Mouse (Mus musculus): ENCODE results near the gene Tbc1d5. TPM values are rescaled to one million over a fixed set of nuclear protein-coding genes. Genes with fewer than 3 reads are reported as not detected.

Tbc1d5 gene
- polyA plus RNA-seq, 1 experiment = 6.7 TPM

- H3K4me3 ChIP-seq (ENCODE audit: insufficient read depth, poor library complexity, severe bottlenecking) = no peak overlapping the region
- no peaks in the 10 kb centered on the region for H3K79me3 ChIP-seq (ENCODE audit: low read depth)
- H3K79me2 ChIP-seq (ENCODE audit: control insufficient read depth, insufficient read depth) = no peaks in the 10 kb centered on the region
- H3ac ChIP-seq (ENCODE audit: control insufficient read depth, insufficient read length, low read depth) = no peak overlapping the region
- no peaks in the 10 kb centered on the region for H3K36me3 ChIP-seq (ENCODE audit: control insufficient read depth, insufficient read depth)
- no peaks in the 10 kb centered on the region for H3K27me3 ChIP-seq (ENCODE audit: control insufficient read depth, insufficient read depth, insufficient read length)
- TF ChIP-seq MAX (IDR thresholded peaks at IDR 0.05) = no peak
- no peak for TF ChIP-seq MYOD1 (IDR thresholded peaks at IDR 0.05; ENCODE audit: control insufficient read depth, insufficient read length, low read depth)
- no peak for TF ChIP-seq USF1 (IDR thresholded peaks at IDR 0.05; ENCODE audit: low read depth)
- TF ChIP-seq CEBPB (IDR thresholded peaks at IDR 0.05; ENCODE audit: low read depth) = no peak
- TF ChIP-seq CTCF (IDR thresholded peaks at IDR 0.05; ENCODE audit: control insufficient read depth, insufficient read depth, insufficient read length) = no peak
- TF ChIP-seq FOSL1 (IDR thresholded peaks at IDR 0.05; ENCODE audit: insufficient read depth, low read length, poor library complexity, severe bottlenecking) = no peak
- no peak for TF ChIP-seq MYOG (IDR thresholded peaks at IDR 0.05; ENCODE audit: control insufficient read depth, extremely low read depth, insufficient read length)
Observed at GRCm38 (mm10) chr17:50802380-50802779, 376.8 kb downstream of the Tbc1d5 start.

GRCm38 (mm10) chr17:50795445-50796095 lies 383.6 kb downstream of the Tbc1d5 start:
- Histone ChIP-seq H3K79me3 (ENCODE audit: low read depth) (no peaks in the 10 kb centered on the region), H3K36me3 (ENCODE audit: control insufficient read depth, insufficient read depth) (no peaks in the 10 kb centered on the region), H3K4me3 (ENCODE audit: insufficient read depth, poor library complexity, severe bottlenecking) (no peak overlapping the region), H3K79me2 (ENCODE audit: control insufficient read depth, insufficient read depth) (no peaks in the 10 kb centered on the region), H3ac (ENCODE audit: control insufficient read depth, insufficient read length, low read depth) (no peak overlapping the region), H3K27me3 (ENCODE audit: control insufficient read depth, insufficient read depth, insufficient read length) (no peaks in the 10 kb centered on the region)
- TF ChIP-seq MYOD1 (IDR thresholded peaks at IDR 0.05; ENCODE audit: control insufficient read depth, insufficient read length, low read depth) = no peak
- peak; percentile 48 for TF ChIP-seq CTCF (IDR thresholded peaks at IDR 0.05; ENCODE audit: control insufficient read depth, insufficient read depth, insufficient read length)

DNA sequence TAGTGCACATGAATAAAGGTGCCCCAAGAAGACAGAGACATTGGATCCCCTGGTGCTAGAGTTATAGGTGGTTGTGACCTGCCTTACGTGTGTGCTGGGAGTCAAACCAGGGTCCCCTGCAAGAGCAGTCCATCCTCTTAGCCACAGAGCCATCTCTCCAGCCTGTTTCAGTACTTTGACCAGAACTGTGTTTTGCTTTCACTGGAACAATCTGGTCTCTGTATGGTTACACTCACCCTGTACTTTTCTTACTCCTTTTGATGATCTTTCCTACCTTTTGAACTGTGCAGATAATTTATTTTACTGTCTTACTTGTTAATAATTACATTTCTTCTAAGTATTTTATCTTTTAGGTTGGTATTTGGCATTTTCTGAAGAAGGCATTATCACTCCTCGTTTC lies 387.5 kb downstream of the Tbc1d5 start:
- H3K79me3 ChIP-seq (ENCODE audit: low read depth) = no peaks in the 10 kb centered on the region
- H3K36me3 ChIP-seq (ENCODE audit: control insufficient read depth, insufficient read depth) = no peaks in the 10 kb centered on the region
- no peak for TF ChIP-seq MYOD1 (IDR thresholded peaks at IDR 0.05; ENCODE audit: control insufficient read depth, insufficient read length, low read depth)
- TF ChIP-seq MYOG (IDR thresholded peaks at IDR 0.05; ENCODE audit: control insufficient read depth, extremely low read depth, insufficient read length) = no peak
- no peak for TF ChIP-seq CEBPB (IDR thresholded peaks at IDR 0.05; ENCODE audit: low read depth)
- TF ChIP-seq USF1 (IDR thresholded peaks at IDR 0.05; ENCODE audit: low read depth) = no peak
- no peak for TF ChIP-seq CTCF (IDR thresholded peaks at IDR 0.05; ENCODE audit: control insufficient read depth, insufficient read depth, insufficient read length)
- TF ChIP-seq MAX (IDR thresholded peaks at IDR 0.05) = no peak
- TF ChIP-seq FOSL1 (IDR thresholded peaks at IDR 0.05; ENCODE audit: insufficient read depth, low read length, poor library complexity, severe bottlenecking) = no peak
- no peak overlapping the region for H3K4me3 ChIP-seq (ENCODE audit: insufficient read depth, poor library complexity, severe bottlenecking)
- H3ac ChIP-seq (ENCODE audit: control insufficient read depth, insufficient read length, low read depth) = no peak overlapping the region
- no peaks in the 10 kb centered on the region for H3K79me2 ChIP-seq (ENCODE audit: control insufficient read depth, insufficient read depth)
- no peaks in the 10 kb centered on the region for H3K27me3 ChIP-seq (ENCODE audit: control insufficient read depth, insufficient read depth, insufficient read length)

DNA sequence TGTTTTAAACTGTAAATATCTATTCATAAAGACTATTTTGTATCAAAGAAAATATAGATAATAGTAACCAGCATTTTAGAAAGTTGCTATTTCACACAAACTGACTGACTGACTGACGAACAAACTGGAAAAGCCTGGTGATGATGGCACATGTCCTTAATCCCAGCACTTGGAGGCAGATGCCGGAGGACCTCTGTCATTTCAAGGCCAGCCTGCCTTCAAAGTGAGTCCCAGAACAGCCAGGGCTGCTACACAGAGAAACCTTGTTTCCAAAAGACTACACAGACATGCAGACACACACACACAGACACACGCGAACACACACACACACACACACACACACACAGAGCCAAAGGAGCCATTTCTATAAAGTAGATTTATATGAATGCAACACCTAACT lies 390.3 kb downstream of the Tbc1d5 start:
- H3K36me3 ChIP-seq (ENCODE audit: control insufficient read depth, insufficient read depth) = no peaks in the 10 kb centered on the region
- TF ChIP-seq USF1 (IDR thresholded peaks at IDR 0.05; ENCODE audit: low read depth) = no peak
- TF ChIP-seq CTCF (IDR thresholded peaks at IDR 0.05; ENCODE audit: control insufficient read depth, insufficient read depth, insufficient read length) = no peak
- no peak for TF ChIP-seq CEBPB (IDR thresholded peaks at IDR 0.05; ENCODE audit: low read depth)
- TF ChIP-seq FOSL1 (IDR thresholded peaks at IDR 0.05; ENCODE audit: insufficient read depth, low read length, poor library complexity, severe bottlenecking) = no peak
- no peak for TF ChIP-seq MYOG (IDR thresholded peaks at IDR 0.05; ENCODE audit: control insufficient read depth, extremely low read depth, insufficient read length)
- no peak for TF ChIP-seq MAX (IDR thresholded peaks at IDR 0.05)
- TF ChIP-seq MYOD1 (IDR thresholded peaks at IDR 0.05; ENCODE audit: control insufficient read depth, insufficient read length, low read depth) = no peak
- no peak overlapping the region for H3K4me3 ChIP-seq (ENCODE audit: insufficient read depth, poor library complexity, severe bottlenecking)

DNA sequence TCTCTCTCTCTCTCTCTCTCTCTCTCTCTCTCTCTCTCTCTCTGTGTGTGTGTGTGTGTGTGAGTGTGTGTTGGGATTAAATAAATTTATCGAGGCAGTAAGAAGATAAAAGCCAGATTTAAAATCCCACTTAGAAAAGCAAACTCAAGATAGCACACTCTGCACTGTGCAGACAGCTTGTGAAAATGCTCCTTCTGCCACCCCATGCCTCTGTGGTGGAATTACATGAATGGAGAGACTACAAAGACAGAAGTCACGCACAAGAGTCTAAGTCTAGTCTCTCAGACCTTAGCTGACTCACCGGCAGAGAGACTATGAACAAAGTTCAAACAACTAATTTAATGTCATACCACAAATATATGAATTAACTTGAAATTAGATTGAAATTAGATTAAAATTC lies 403.9 kb downstream of the Tbc1d5 start:
- no peak overlapping the region for H3ac ChIP-seq (ENCODE audit: control insufficient read depth, insufficient read length, low read depth)
- TF ChIP-seq MYOG (IDR thresholded peaks at IDR 0.05; ENCODE audit: control insufficient read depth, extremely low read depth, insufficient read length) = no peak
- TF ChIP-seq MYOD1 (IDR thresholded peaks at IDR 0.05; ENCODE audit: control insufficient read depth, insufficient read length, low read depth) = no peak
- TF ChIP-seq CEBPB (IDR thresholded peaks at IDR 0.05; ENCODE audit: low read depth) = no peak
- TF ChIP-seq USF1 (IDR thresholded peaks at IDR 0.05; ENCODE audit: low read depth) = no peak
- no peak for TF ChIP-seq CTCF (IDR thresholded peaks at IDR 0.05; ENCODE audit: control insufficient read depth, insufficient read depth, insufficient read length)
- no peak for TF ChIP-seq FOSL1 (IDR thresholded peaks at IDR 0.05; ENCODE audit: insufficient read depth, low read length, poor library complexity, severe bottlenecking)
- TF ChIP-seq MAX (IDR thresholded peaks at IDR 0.05) = no peak
- H3K36me3 ChIP-seq (ENCODE audit: control insufficient read depth, insufficient read depth) = no peaks in the 10 kb centered on the region

More for the DNA sequence above, 390.3 kb downstream of the Tbc1d5 start:
- Histone ChIP-seq H3K79me3 (ENCODE audit: low read depth) (no peaks in the 10 kb centered on the region), H3K79me2 (ENCODE audit: control insufficient read depth, insufficient read depth) (no peaks in the 10 kb centered on the region), H3ac (ENCODE audit: control insufficient read depth, insufficient read length, low read depth) (no peak overlapping the region), H3K27me3 (ENCODE audit: control insufficient read depth, insufficient read depth, insufficient read length) (no peaks in the 10 kb centered on the region)

DNA sequence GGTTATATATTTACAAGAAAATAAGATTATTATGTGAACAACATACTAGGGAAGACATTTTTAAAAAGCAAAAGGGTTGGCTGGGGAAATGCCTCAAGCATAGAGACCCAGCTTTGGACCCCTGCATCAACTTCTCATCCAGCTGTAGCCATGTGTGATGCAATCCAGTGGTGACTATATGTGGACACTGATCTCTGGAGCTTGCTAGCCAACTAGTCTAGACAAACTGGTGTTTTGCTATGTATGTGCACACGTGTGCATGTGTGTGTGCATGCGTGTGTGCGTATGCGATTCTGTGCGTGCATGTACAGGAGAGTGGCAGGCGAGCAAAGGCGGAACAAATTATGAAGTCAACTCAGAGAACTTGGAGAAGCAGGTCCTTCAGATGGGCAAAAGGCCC lies 414.8 kb downstream of the Tbc1d5 start:
- TF ChIP-seq CEBPB (IDR thresholded peaks at IDR 0.05; ENCODE audit: low read depth) = no peak
- no peak for TF ChIP-seq MAX (IDR thresholded peaks at IDR 0.05)
- TF ChIP-seq CTCF (IDR thresholded peaks at IDR 0.05; ENCODE audit: control insufficient read depth, insufficient read depth, insufficient read length) = no peak
- no peak for TF ChIP-seq FOSL1 (IDR thresholded peaks at IDR 0.05; ENCODE audit: insufficient read depth, low read length, poor library complexity, severe bottlenecking)
- TF ChIP-seq MYOD1 (IDR thresholded peaks at IDR 0.05; ENCODE audit: control insufficient read depth, insufficient read length, low read depth) = no peak
- TF ChIP-seq USF1 (IDR thresholded peaks at IDR 0.05; ENCODE audit: low read depth) = no peak
- TF ChIP-seq MYOG (IDR thresholded peaks at IDR 0.05; ENCODE audit: control insufficient read depth, extremely low read depth, insufficient read length) = no peak
- Histone ChIP-seq H3K4me3 (ENCODE audit: insufficient read depth, poor library complexity, severe bottlenecking) (no peak overlapping the region), H3ac (ENCODE audit: control insufficient read depth, insufficient read length, low read depth) (no peak overlapping the region), H3K79me3 (ENCODE audit: low read depth) (no peaks in the 10 kb centered on the region), H3K36me3 (ENCODE audit: control insufficient read depth, insufficient read depth) (no peaks in the 10 kb centered on the region), H3K27me3 (ENCODE audit: control insufficient read depth, insufficient read depth, insufficient read length) (no peaks in the 10 kb centered on the region), H3K79me2 (ENCODE audit: control insufficient read depth, insufficient read depth) (no peaks in the 10 kb centered on the region)

More for the DNA sequence above, 403.9 kb downstream of the Tbc1d5 start:
- Histone ChIP-seq H3K79me3 (ENCODE audit: low read depth) (no peaks in the 10 kb centered on the region), H3K79me2 (ENCODE audit: control insufficient read depth, insufficient read depth) (no peaks in the 10 kb centered on the region), H3K27me3 (ENCODE audit: control insufficient read depth, insufficient read depth, insufficient read length) (no peaks in the 10 kb centered on the region), H3K4me3 (ENCODE audit: insufficient read depth, poor library complexity, severe bottlenecking) (no peak overlapping the region)
